Mouse (Mus musculus) brain, adult 10 weeks (tissue): ENCODE results near the gene Lalba. TPM values are rescaled to one million over a fixed set of nuclear protein-coding genes. Genes with fewer than 3 reads are reported as not detected.

Experiments used
- polyA plus RNA-seq: library from polyadenylated mRNA; stranded (reverse); fragments of 350-450 nt; fragmentation: Illumina TruSeq; extraction: RNeasy Lipid Tissue Mini Kit (QIAGEN cat#74804); gene quantifications from one replicate; pipeline ENCODE4 v1.2.3, GENCODE M21; 2015; ENCODE audit warnings: low read depth, low replicate concordance

Gene Lalba
- not detected for polyA plus RNA-seq

GRCm38 (mm10) chr15:98482701-98483100 is at the start of gene Lalba:
Gene Lalba, minus strand, starts transcription at chr15:98482721.

DNA sequence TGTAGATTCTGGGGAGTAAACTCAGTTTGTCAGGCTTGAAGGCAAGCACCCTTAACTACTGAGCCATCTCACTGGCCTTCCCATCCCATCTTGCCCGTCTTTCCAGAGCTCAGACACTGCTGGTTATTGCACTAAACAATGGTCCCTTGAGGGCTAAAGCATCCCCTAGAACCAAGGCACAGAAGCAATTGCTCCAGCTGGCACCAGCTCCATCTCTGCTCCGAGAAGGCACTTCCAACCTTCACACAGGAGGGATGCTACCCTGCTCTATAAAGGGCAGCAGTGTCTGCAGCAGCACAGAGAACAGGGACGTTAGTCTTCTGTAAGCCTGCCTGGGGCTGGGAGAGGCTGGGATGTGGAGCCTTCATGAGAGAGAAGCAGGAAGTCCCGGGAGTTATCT is 9.6 kb upstream of the Lalba start, which contains the start of gene Olfr279:
Olfr279 (plus strand) TSS at position 301 of the 400 bp plus-strand sequence.

DNA sequence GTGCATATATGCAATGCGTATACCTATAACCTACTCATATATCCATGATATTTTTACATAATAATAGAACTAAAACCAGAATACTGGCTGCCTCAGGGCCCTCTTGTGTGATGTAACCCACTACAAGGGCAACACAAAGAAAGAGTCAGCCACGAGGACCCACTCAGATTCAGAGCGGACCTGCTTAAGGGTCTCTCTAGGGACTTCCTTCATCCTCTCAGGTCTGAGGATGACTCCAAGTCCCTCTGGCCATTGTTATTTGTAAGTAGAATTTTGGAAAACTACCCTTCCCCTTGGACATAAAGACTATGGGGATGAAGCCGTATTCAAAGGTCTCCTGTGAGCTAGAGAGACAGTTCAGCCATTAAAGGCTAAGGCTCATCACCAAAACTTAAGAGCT is 12.9 kb downstream of the Lalba start, which contains the start of gene OR5BS1P:
OR5BS1P (plus strand) TSS at position 301 of the 400 bp plus-strand sequence.

DNA sequence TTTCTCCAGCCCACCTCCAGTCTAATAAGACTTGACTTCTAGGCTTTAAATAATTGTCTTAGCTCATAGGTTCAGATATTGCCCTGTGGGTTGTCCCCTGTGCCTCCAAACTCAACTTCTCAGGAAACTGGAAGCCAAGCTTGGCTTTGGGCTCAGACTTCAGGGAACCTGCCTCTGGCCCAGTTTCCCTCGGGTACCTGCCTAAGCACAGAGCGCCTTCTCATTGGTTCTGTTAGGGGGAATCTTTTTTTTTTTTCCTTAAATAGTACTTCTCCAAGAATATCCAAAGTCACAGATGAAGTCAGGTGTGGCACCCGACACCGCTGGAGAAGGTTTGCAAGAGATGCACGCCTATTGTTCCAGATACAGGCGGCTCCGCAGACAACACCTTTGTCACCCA is 30.2 kb downstream of the Lalba start, which contains the start of gene Olfr281:
Olfr281 (plus strand) TSS at position 301 of the 400 bp plus-strand sequence.

GRCm38 (mm10) chr15:98430925-98431324 is 51.6 kb downstream of the Lalba start, which contains the start of gene Olfr282:
Gene Olfr282, plus strand, starts transcription at chr15:98431225.

Other genes starting within 250 kb of the Lalba start
- gene Olfr286, start 248.3 kb downstream of the Lalba start, polyA plus RNA-seq = not detected
- not detected for gene H1fnt, start 225.4 kb downstream of the Lalba start, polyA plus RNA-seq
- 7.7 TPM for gene Zfp641, start 186.6 kb downstream of the Lalba start, polyA plus RNA-seq
- gene Olfr285, start 165.4 kb downstream of the Lalba start, polyA plus RNA-seq = not detected
- not detected for gene Olfr284, start 141.7 kb downstream of the Lalba start, polyA plus RNA-seq
- not detected for gene Olfr283, start 101.8 kb downstream of the Lalba start, polyA plus RNA-seq
- not detected for gene Olfr282, start 51.5 kb downstream of the Lalba start, polyA plus RNA-seq
- gene Olfr281, start 30.1 kb downstream of the Lalba start, polyA plus RNA-seq = not detected
- gene OR5BS1P, start 12.8 kb downstream of the Lalba start, polyA plus RNA-seq = not detected
- gene Olfr279, start 9.7 kb upstream of the Lalba start, polyA plus RNA-seq = not detected
- 57.3 TPM for gene Kansl2, start 51.5 kb upstream of the Lalba start, polyA plus RNA-seq
- 24.5 TPM for gene Ccnt1, start 88.2 kb upstream of the Lalba start, polyA plus RNA-seq
- gene 4930415O20Rik, start 88.3 kb upstream of the Lalba start, polyA plus RNA-seq = not detected
- 31.7 TPM for gene Adcy6, start 127.4 kb upstream of the Lalba start, polyA plus RNA-seq
- 201 TPM for gene Cacnb3, start 148.1 kb upstream of the Lalba start, polyA plus RNA-seq
- gene Ddx23, start 180.2 kb upstream of the Lalba start, polyA plus RNA-seq = 52.9 TPM
- gene Rnd1, start 194.7 kb upstream of the Lalba start, polyA plus RNA-seq = 30.1 TPM
- 6.9 TPM for gene Ccdc65, start 225.5 kb upstream of the Lalba start, polyA plus RNA-seq
- gene Fkbp11, start 245.5 kb upstream of the Lalba start, polyA plus RNA-seq = 3.3 TPM